Mouse (Mus musculus) megakaryocyte, embryonic 14.5 days (primary cell): ENCODE results near the gene Gnb3.

Source experiments
- FLI1 ChIP-seq: IDR thresholded peaks from 2 replicates; pipeline ENCODE4 v1.6.1; 2012; ENCODE audit warnings: low read length, inconsistent platforms, mixed read lengths
- GATA1 ChIP-seq: IDR thresholded peaks from 3 replicates; pipeline ENCODE4 v1.6.1; 2012; ENCODE audit warnings: mixed read lengths, low read length, inconsistent platforms, borderline replicate concordance

- TF ChIP-seq FLI1 (no peak), GATA1 (no peak)
These were observed 23.5 kb downstream of the Gnb3 start for GRCm38 (mm10) chr6:124816611-124817010.
